Mouse (Mus musculus): ENCODE data around the gene Csnk2a2.

Gene Csnk2a2

GRCm38 (mm10) chr8:95422193-95422810 lies 67.5 kb downstream of the Csnk2a2 start:
- DNase-seq (ENCODE audit: low read depth): no peak

GRCm38 (mm10) chr8:95411309-95411972 lies 78.4 kb downstream of the Csnk2a2 start:
- DNase-seq (ENCODE audit: low read depth): no peak

DNA sequence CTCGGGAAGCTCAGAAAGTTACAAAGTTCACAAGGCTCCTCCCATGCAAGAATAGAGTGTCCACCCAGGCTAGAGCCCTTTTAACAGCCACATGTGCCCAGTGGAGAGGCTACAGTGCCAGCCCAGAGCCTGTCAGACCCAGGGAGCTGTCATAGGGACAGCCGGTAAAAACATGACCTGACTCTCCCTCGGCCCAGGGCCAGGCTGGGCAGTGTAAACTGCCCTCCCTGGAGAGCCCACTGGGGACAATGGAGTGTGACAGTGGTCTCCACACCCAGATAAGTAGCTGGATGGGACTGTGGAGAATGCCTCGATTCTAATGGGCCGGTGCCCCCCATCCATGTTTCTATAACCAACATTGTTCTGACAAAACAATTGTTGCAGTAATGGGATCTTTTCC lies 80.3 kb downstream of the Csnk2a2 start:
- no peak for DNase-seq (ENCODE audit: low read depth)

- DNase-seq (ENCODE audit: low read depth): no peak
Observed at GRCm38 (mm10) chr8:95401091-95401490, 88.7 kb downstream of the Csnk2a2 start.

- no peak for DNase-seq (ENCODE audit: low read depth)
Observed at GRCm38 (mm10) chr8:95399131-95399530, 90.7 kb downstream of the Csnk2a2 start.

DNA sequence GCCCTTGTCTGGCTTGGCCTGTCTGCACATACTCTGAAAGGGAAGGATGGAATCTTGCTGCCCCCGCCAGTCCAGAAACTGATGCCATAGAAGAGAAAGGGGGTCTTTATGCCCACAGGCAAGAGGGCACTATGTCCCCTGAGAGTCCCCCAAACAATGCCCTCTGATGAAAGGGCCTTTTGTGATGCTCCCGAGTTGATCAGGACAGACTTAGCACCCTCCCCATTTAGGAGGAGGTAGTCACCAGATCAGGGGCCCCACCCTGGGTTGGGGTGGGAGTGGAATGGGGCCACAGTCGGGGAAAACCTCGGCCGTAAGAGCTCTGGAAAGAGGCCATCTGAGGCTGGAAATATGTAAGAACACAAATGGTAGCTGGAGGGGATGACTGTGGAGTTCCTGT lies 92.6 kb downstream of the Csnk2a2 start:
- no peak for DNase-seq (ENCODE audit: low read depth)

- no peak for DNase-seq (ENCODE audit: low read depth)
Observed at GRCm38 (mm10) chr8:95396752-95397151, 93.1 kb downstream of the Csnk2a2 start.

Measured in c-Kit-positive CD71-positive TER-119-negative erythroid progenitor cells, embryonic 14.5 days (primary cell).